Mouse (Mus musculus) midbrain, embryonic 12.5 days (tissue): ENCODE data around the gene Dnajc3. TPM values are rescaled to one million over a fixed set of nuclear protein-coding genes. Genes with fewer than 3 reads are reported as not detected.
"Not testable (repeated sequence)": the region's sequence is repeated elsewhere in the genome, so short reads cannot be mapped to it uniquely, and the experiment has no call there.

ENCODE experiments used
- ATAC-seq: fragments of 200-750 bp; cut with Nextera tagmentation; 2 replicates; pipeline ENCODE4 v1.8.0; 2017; ENCODE audit warnings: low read depth, moderate TSS enrichment, moderate library complexity; ENCODE audit not compliant: low FRiP score
- H3K27ac ChIP-seq: fragments of 300-500 bp; sonication (generic); replicated peaks from 2 replicates; pipeline ENCODE4 v1.5.1; 2016; ENCODE audit warnings: mild to moderate bottlenecking
- H3K27me3 ChIP-seq: fragments of 300-500 bp; sonication (generic); 2 replicates; pipeline ENCODE4 v1.6.1; 2016; ENCODE audit warnings: mild to moderate bottlenecking
- H3K36me3 ChIP-seq: fragments of 300-500 bp; sonication (generic); 2 replicates; pipeline ENCODE4 v1.6.1; 2016
- H3K4me1 ChIP-seq: fragments of 300-500 bp; sonication (generic); 2 replicates; pipeline ENCODE4 v1.6.1; 2016
- H3K4me2 ChIP-seq: fragments of 300-500 bp; sonication (generic); replicated peaks from 2 replicates; pipeline ENCODE4 v1.6.1; 2016; ENCODE audit warnings: mild to moderate bottlenecking, moderate library complexity
- H3K4me3 ChIP-seq: fragments of 300-500 bp; sonication (generic); 2 replicates; pipeline ENCODE4 v1.5.1; 2016; ENCODE audit warnings: mild to moderate bottlenecking
- H3K9ac ChIP-seq: fragments of 300-500 bp; sonication (generic); replicated peaks from 2 replicates; pipeline ENCODE4 v1.6.1; 2016; ENCODE audit warnings: mild to moderate bottlenecking, moderate library complexity
- H3K9me3 ChIP-seq: fragments of 300-500 bp; sonication (generic); 2 replicates; pipeline ENCODE4 v1.6.1; 2016; ENCODE audit warnings: mild to moderate bottlenecking
- WGBS: fragments of 180-500 bp; shearing (Covaris S2); methylation state at CpG from one replicate; pipeline ENCODE4 v1.1.7; 2016; 5-methylcytosine and 5-hydroxymethylcytosine counted together
- polyA plus RNA-seq: library from polyadenylated mRNA; unstranded; fragments of >200 nt; fragmentation: Nextera tagmentation; extraction: Ambion mirVana; gene quantifications from 2 replicates; pipeline ENCODE4 v1.2.1, GENCODE M21; 2016

The Dnajc3 gene
- polyA plus RNA-seq, 1 experiment from 2014 or later = 23.8 TPM

GRCm38 (mm10) chr14:118972268-118972667 is 34.5 kb downstream of the Dnajc3 start:
- Histone ChIP-seq H3K4me3 (no peak overlapping the region), H3K36me3 (peaks cover 71% of the 10 kb centered on the region), H3K4me1 (no peaks in the 10 kb centered on the region; the same call in 1 of the 2 replicates), H3K4me2 (no peak overlapping the region), H3K27me3 (no peaks in the 10 kb centered on the region), H3K27ac (no peak overlapping the region), H3K9me3 (no peaks in the 10 kb centered on the region), H3K9ac (no peak overlapping the region)
- ATAC-seq = no peak
- 93% methylated on average over 6 of the region's 6 CpGs for WGBS

- no peaks in the 10 kb centered on the region for H3K9me3 ChIP-seq
- H3K9ac ChIP-seq = no peak overlapping the region
- H3K27me3 ChIP-seq = no peaks in the 10 kb centered on the region
- ATAC-seq = no peak
- H3K36me3 ChIP-seq = peaks cover 66% of the 10 kb centered on the region
- H3K4me1 ChIP-seq = no peaks in the 10 kb centered on the region; the same call in 1 of the 2 replicates
- no peak overlapping the region for H3K4me2 ChIP-seq
- WGBS = 74% methylated on average over 8 of the region's 8 CpGs
- no peak overlapping the region for H3K27ac ChIP-seq
- H3K4me3 ChIP-seq = no peak overlapping the region
Measured at GRCm38 (mm10) chr14:118977136-118977816, 39.5 kb downstream of the Dnajc3 start.

- no peak overlapping the region for H3K27ac ChIP-seq
- WGBS = 80% methylated on average over 7 of the region's 7 CpGs
Measured at GRCm38 (mm10) chr14:118979571-118980325, 42.0 kb downstream of the Dnajc3 start.

GRCm38 (mm10) chr14:118980358-118980757 is 42.6 kb downstream of the Dnajc3 start:
- H3K27me3 ChIP-seq = no peaks in the 10 kb centered on the region
- H3K4me2 ChIP-seq = no peak overlapping the region
- ATAC-seq = no peak
- peaks cover 58% of the 10 kb centered on the region for H3K36me3 ChIP-seq
- no peak overlapping the region for H3K27ac ChIP-seq
- no peaks in the 10 kb centered on the region; the same call in 1 of the 2 replicates for H3K4me1 ChIP-seq
- whole genome bisulfite sequencing = 78% methylated on average over 5 of the region's 5 CpGs
- no peaks in the 10 kb centered on the region for H3K9me3 ChIP-seq
- H3K9ac ChIP-seq = no peak overlapping the region
- no peak overlapping the region for H3K4me3 ChIP-seq

More at GRCm38 (mm10) chr14:118979571-118980325, 42.0 kb downstream of the Dnajc3 start:
- H3K27me3 ChIP-seq = no peaks in the 10 kb centered on the region
- peaks cover 59% of the 10 kb centered on the region for H3K36me3 ChIP-seq
- H3K4me2 ChIP-seq = no peak overlapping the region
- no peaks in the 10 kb centered on the region for H3K9me3 ChIP-seq
- H3K9ac ChIP-seq = no peak overlapping the region
- H3K4me1 ChIP-seq = no peaks in the 10 kb centered on the region; the same call in 1 of the 2 replicates
- H3K4me3 ChIP-seq = no peak overlapping the region
- ATAC-seq = no peak

GRCm38 (mm10) chr14:118980890-118981289 is 43.1 kb downstream of the Dnajc3 start:
- no peak for ATAC-seq
- Histone ChIP-seq H3K4me1 (no peaks in the 10 kb centered on the region; the same call in 1 of the 2 replicates), H3K9me3 (no peaks in the 10 kb centered on the region), H3K27me3 (no peaks in the 10 kb centered on the region), H3K4me3 (no peak overlapping the region), H3K27ac (no peak overlapping the region), H3K4me2 (no peak overlapping the region), H3K36me3 (peaks cover 52% of the 10 kb centered on the region), H3K9ac (no peak overlapping the region)
- 88% methylated on average over 8 of the region's 8 CpGs for WGBS

GRCm38 (mm10) chr14:118981711-118982428 is 44.1 kb downstream of the Dnajc3 start:
- not testable (repeated sequence) for H3K4me1 ChIP-seq, H3K27me3 ChIP-seq, H3K4me3 ChIP-seq, ATAC-seq, H3K9ac ChIP-seq, H3K27ac ChIP-seq, H3K4me2 ChIP-seq, H3K9me3 ChIP-seq
- peaks cover 46% of the 10 kb centered on the region for H3K36me3 ChIP-seq
- WGBS = 93% methylated on average over 5 of the region's 6 CpGs

GRCm38 (mm10) chr14:118982429-118983045 is 44.8 kb downstream of the Dnajc3 start:
- not testable (repeated sequence) for H3K4me1 ChIP-seq, H3K27me3 ChIP-seq, ATAC-seq, H3K27ac ChIP-seq, H3K9me3 ChIP-seq, H3K9ac ChIP-seq, H3K4me2 ChIP-seq, H3K4me3 ChIP-seq
- H3K36me3 ChIP-seq = peaks cover 40% of the 10 kb centered on the region
- WGBS = 71% methylated on average over 7 of the region's 11 CpGs

GRCm38 (mm10) chr14:118983396-118983795 is 45.6 kb downstream of the Dnajc3 start:
- Histone ChIP-seq H3K9ac (no peak overlapping the region), H3K4me2 (no peak overlapping the region), H3K27me3 (no peaks in the 10 kb centered on the region), H3K36me3 (peaks cover 31% of the 10 kb centered on the region), H3K27ac (no peak overlapping the region), H3K4me3 (no peak overlapping the region), H3K9me3 (no peaks in the 10 kb centered on the region), H3K4me1 (no peaks in the 10 kb centered on the region)
- no peak for ATAC-seq

- no peaks in the 10 kb centered on the region for H3K4me1 ChIP-seq
- H3K27me3 ChIP-seq = no peaks in the 10 kb centered on the region
- WGBS = 85% methylated on average over 4 of the region's 4 CpGs
- H3K9ac ChIP-seq = no peak overlapping the region
- H3K4me2 ChIP-seq = no peak overlapping the region
- H3K4me3 ChIP-seq = no peak overlapping the region
- H3K27ac ChIP-seq = no peak overlapping the region
- no peak for ATAC-seq
- peaks cover 25% of the 10 kb centered on the region for H3K36me3 ChIP-seq
- H3K9me3 ChIP-seq = no peaks in the 10 kb centered on the region
Measured at GRCm38 (mm10) chr14:118984161-118984560, 46.4 kb downstream of the Dnajc3 start.

- no peaks in the 10 kb centered on the region for H3K27me3 ChIP-seq
- no peaks in the 10 kb centered on the region for H3K9me3 ChIP-seq
- peaks cover 10% of the 10 kb centered on the region; the same call in 1 of the 2 replicates for H3K36me3 ChIP-seq
- H3K4me1 ChIP-seq = no peaks in the 10 kb centered on the region
- no peak overlapping the region for H3K9ac ChIP-seq
- H3K27ac ChIP-seq = no peak overlapping the region
- H3K4me3 ChIP-seq = no peak overlapping the region
- peak; percentile 30; the same call in 1 of the 2 replicates for ATAC-seq
- WGBS = 40% methylated on average over 16 of the region's 16 CpGs
- no peak overlapping the region for H3K4me2 ChIP-seq
Measured at GRCm38 (mm10) chr14:118986653-118987522, 49.1 kb downstream of the Dnajc3 start.
